Mouse (Mus musculus): ENCODE data around the gene Tectb. TPM values are rescaled to one million over a fixed set of nuclear protein-coding genes. Genes with fewer than 3 reads are reported as not detected.

Gene Tectb
- 0.02 and 0.03 TPM in 2 replicates for polyA plus RNA-seq (2012; rRNA removed)

GRCm38 (mm10) chr19:55180433-55180832 is at the start of gene Tectb:
Tectb (plus strand) TSS chr19:55180733.

GRCm38 (mm10) chr19:55241186-55241645 is 60.7 kb downstream of the Tectb start, which contains the start of gene Gucy2g:
Gucy2g (minus strand) TSS chr19:55241236.

Other genes starting within 250 kb of the Tectb start
- gene Gpam, start 53.5 kb upstream of the Tectb start, polyA plus RNA-seq (2012; rRNA removed): 7.3 and 8.5 TPM in 2 replicates
- gene Gucy2g, start 60.5 kb downstream of the Tectb start, polyA plus RNA-seq (2012; rRNA removed): 0.03 and 0.06 TPM in 2 replicates
- 4.1 and 5.6 TPM in 2 replicates for gene Acsl5, start 71.2 kb downstream of the Tectb start, polyA plus RNA-seq (2012; rRNA removed)
- gene Zdhhc6, start 135.3 kb downstream of the Tectb start, polyA plus RNA-seq (2012; rRNA removed): 3.3 and 3.5 TPM in 2 replicates
- gene Vti1a, start 135.6 kb downstream of the Tectb start, polyA plus RNA-seq (2012; rRNA removed): 5.2 TPM in 2 replicates